Comparison of ENCODE assay signal across 23 mouse cellular contexts in genomic region chr1:134875800-134876199, GRCm38 (mm10).
DNase-seq lines count a peak whose midpoint lies in the region; ATAC-seq and TF ChIP-seq lines count a peak whose summit lies in the region.
"Had no signal": no experiment of that assay in that cellular context is flagged by ENCODE, and none has a peak within 500 bp of the region (broad histone marks: within the 10 kb centered on the region; RNA-seq: fewer than 3 reads in every experiment).

No protein-coding gene starts in this region.

- peaks cover 5% of the 10 kb centered on the region for H3K36me3 ChIP-seq in kidney, adult 2 months (ENCODE audit: control insufficient read depth, insufficient read depth, low read length)
- H3K36me3 ChIP-seq in liver, embryonic 12.5 days = peaks cover 32% of the 10 kb centered on the region
- H3K36me3 ChIP-seq in stomach, postnatal 0 days (ENCODE audit: control insufficient read depth, insufficient read depth, low read length) = peaks cover 7% of the 10 kb centered on the region; the same call in 1 of the 2 replicates

- H3K27ac ChIP-seq in kidney, adult 2 months (ENCODE audit: insufficient read depth, low read depth, low read length) = no peak overlapping the region
- H3K27ac ChIP-seq in liver, embryonic 12.5 days = no peak overlapping the region
- H3K27ac ChIP-seq in stomach, postnatal 0 days (replicated peaks) = no peak overlapping the region
- H3K27ac ChIP-seq: embryonic facial prominence, embryonic 15.5 days; forebrain, embryonic 12.5 days; hindbrain, embryonic 13.5 days had no signal

- 55% methylated on average over 4 of the region's 4 CpGs for WGBS in kidney, adult 2 months
- 4% methylated on average over 4 of the region's 4 CpGs for WGBS in liver, embryonic 12.5 days (ENCODE audit: insufficient replicate concordance)
- WGBS in stomach, postnatal 0 days = 21% methylated on average over 4 of the region's 4 CpGs

- TF ChIP-seq CTCF in kidney, adult 2 months (conservative IDR thresholded peaks at IDR 0.05; ENCODE audit: insufficient read depth, insufficient read length, low read depth, low read length) = no peak
- no peak for TF ChIP-seq CTCF in stomach, postnatal 0 days (IDR thresholded peaks at IDR 0.05; ENCODE audit: low read depth)

- ATAC-seq in liver, embryonic 12.5 days = peak; percentile 63
- ATAC-seq in megakaryocyte-erythroid progenitor cell, adult 5-6 weeks (replicated peaks; ENCODE audit: low FRiP score, low TSS enrichment, poor library complexity, severe bottlenecking) = peak; percentile 47; the same call in 1 of the 2 replicates
- no peak for ATAC-seq in stomach, postnatal 0 days (ENCODE audit: low FRiP score, low TSS enrichment)
- ATAC-seq: intestine, embryonic 16.5 days had no signal

- H3K4me3 ChIP-seq in kidney, adult 2 months (ENCODE audit: insufficient read depth, low read depth, low read length) = no peak overlapping the region
- H3K4me3 ChIP-seq in liver, embryonic 12.5 days = no peak overlapping the region
- H3K4me3 ChIP-seq in stomach, postnatal 0 days (ENCODE audit: low read depth, low read length) = no peak overlapping the region
- H3K4me3 ChIP-seq: embryonic facial prominence, embryonic 15.5 days; forebrain, embryonic 12.5 days; hindbrain, embryonic 13.5 days; megakaryocyte, embryonic 14.5 days had no signal

- no peak overlapping the region for H3K9ac ChIP-seq in liver, embryonic 12.5 days
- no peak overlapping the region for H3K9ac ChIP-seq in stomach, postnatal 0 days (ENCODE audit: low read length)
- H3K9ac ChIP-seq: embryonic facial prominence, embryonic 15.5 days; forebrain, embryonic 12.5 days; hindbrain, embryonic 13.5 days had no signal

- H3K9me3 ChIP-seq in liver, embryonic 12.5 days (replicated peaks) = no peaks in the 10 kb centered on the region
- no peaks in the 10 kb centered on the region for H3K9me3 ChIP-seq in stomach, postnatal 0 days (ENCODE audit: control insufficient read depth, low read length)
- H3K9me3 ChIP-seq: embryonic facial prominence, embryonic 15.5 days; forebrain, embryonic 12.5 days; hindbrain, embryonic 13.5 days; megakaryocyte, embryonic 14.5 days had no signal

- TF ChIP-seq POLR2A in kidney, adult 2 months (IDR thresholded peaks at IDR 0.05; ENCODE audit: low read depth, low read length) = no peak

- no peaks in the 10 kb centered on the region for H3K27me3 ChIP-seq in kidney, adult 2 months (replicated peaks; ENCODE audit: control insufficient read depth, insufficient read depth, low read length)
- H3K27me3 ChIP-seq in liver, embryonic 12.5 days (replicated peaks) = no peaks in the 10 kb centered on the region
- H3K27me3 ChIP-seq in stomach, postnatal 0 days (ENCODE audit: control insufficient read depth, insufficient read depth, low read length) = no peaks in the 10 kb centered on the region
- H3K27me3 ChIP-seq: embryonic facial prominence, embryonic 15.5 days; forebrain, embryonic 12.5 days; hindbrain, embryonic 13.5 days; megakaryocyte, embryonic 14.5 days had no signal

- intact Hi-C loops in left cerebral cortex, postnatal 36 days (cut with DNase I) = no loop called here

- H3K4me2 ChIP-seq in liver, embryonic 12.5 days = peak overlapping the region; percentile 41
- no peak overlapping the region for H3K4me2 ChIP-seq in stomach, postnatal 0 days (replicated peaks; ENCODE audit: low read depth)
- H3K4me2 ChIP-seq: embryonic facial prominence, embryonic 15.5 days; forebrain, embryonic 12.5 days; hindbrain, embryonic 13.5 days had no signal

- H3K4me1 ChIP-seq in kidney, adult 2 months (ENCODE audit: control insufficient read depth, insufficient read depth, low read length) = no peaks in the 10 kb centered on the region
- H3K4me1 ChIP-seq in liver, embryonic 12.5 days = peaks cover 15% of the 10 kb centered on the region
- H3K4me1 ChIP-seq in stomach, postnatal 0 days (replicated peaks; ENCODE audit: control insufficient read depth, insufficient read depth) = no peaks in the 10 kb centered on the region
- H3K4me1 ChIP-seq: embryonic facial prominence, embryonic 15.5 days; forebrain, embryonic 12.5 days; hindbrain, embryonic 13.5 days had no signal

- peak; percentile 10 for DNase-seq in kidney, postnatal 10 days
- no peak for DNase-seq in kidney, adult 2 months
- peak; percentile 40 for DNase-seq in c-Kit-positive CD71-positive TER-119-positive erythroid progenitor cells, embryonic 14.5 days (ENCODE audit: low spot score)
- DNase-seq in left cerebral cortex, postnatal 36 days (ENCODE audit: low spot score in 2 of 2) = no peak
- DNase-seq in stomach, postnatal 0 days (ENCODE audit: low spot score) = no peak
- DNase-seq: adrenal gland, adult 8-10 months; B cell, adult 2 months; cerebellum, adult 11 months; cerebellum, adult 9-10 months; heart, postnatal 4 days; kidney, postnatal 14 days; layer of hippocampus, adult 9-11 months; lung, postnatal 36 days; midbrain, embryonic 14.5 days; right cerebral cortex, postnatal 25 days; thymus, postnatal 4 days had no signal

- no peak for TF ChIP-seq EP300 in stomach, postnatal 0 days (optimal IDR thresholded peaks at IDR 0.05)

Comparison
In these comparisons a context has a peak if more than half of its experiments do, and no peak if none do; other contexts are left out.
1. DNase-seq: peak in kidney, postnatal 10 days (single experiment) and c-Kit-positive CD71-positive TER-119-positive erythroid progenitor cells, embryonic 14.5 days (single experiment); none in kidney, adult 2 months (single experiment), left cerebral cortex, postnatal 36 days (0 of 2) and stomach, postnatal 0 days (single experiment).